In the genomic region with DNA sequence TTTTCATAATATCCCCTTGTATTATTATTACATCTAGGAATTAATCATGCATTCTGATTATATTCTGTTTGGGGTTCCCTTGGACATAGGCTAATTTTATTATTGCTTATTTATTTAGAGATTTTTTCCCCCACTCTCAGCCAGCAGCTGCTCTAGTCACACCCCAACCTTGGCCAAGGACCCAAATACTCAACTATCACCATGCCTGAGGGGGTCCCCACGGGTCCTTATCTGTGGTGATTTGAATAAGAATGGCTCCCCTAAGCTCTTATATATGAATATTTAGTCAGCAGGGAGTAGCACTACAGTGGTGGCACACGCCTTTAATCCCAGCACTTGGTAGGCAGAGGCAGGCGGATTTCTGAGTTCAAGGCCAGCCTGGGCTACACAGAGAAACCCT, we compare ENCODE assay signal across 22 mouse cellular contexts. TPM values are rescaled to one million over a fixed set of nuclear protein-coding genes. Genes with fewer than 3 reads are reported as not detected.
DNase-seq lines count a peak whose midpoint lies in the region; ATAC-seq and TF ChIP-seq lines count a peak whose summit lies in the region.
"Had no signal": no experiment of that assay in that cellular context is flagged by ENCODE, and none has a peak within 500 bp of the region (broad histone marks: within the 10 kb centered on the region; RNA-seq: fewer than 3 reads in every experiment).

No protein-coding gene starts in this region.

- no peaks in the 10 kb centered on the region for H3K27me3 ChIP-seq in hindbrain, postnatal 0 days (ENCODE audit: insufficient read depth, low read length)
- no peaks in the 10 kb centered on the region for H3K27me3 ChIP-seq in hindbrain, embryonic 13.5 days
- H3K27me3 ChIP-seq: CH12.LX; embryonic facial prominence, embryonic 12.5 days; forebrain, embryonic 13.5 days; forebrain, embryonic 15.5 days; Patski had no signal

- peak; percentile 47 for DNase-seq in cerebellum, adult 11-12 months
- DNase-seq in cerebellum, adult 11 months: no peak
- peak; percentile 27 for DNase-seq in cerebellum, adult 8-10 months
- no peak for DNase-seq in cerebellum, postnatal 36 days
- DNase-seq in cerebellum, adult 9-11 months: peak; percentile 56
- no peak for DNase-seq in hindbrain, postnatal 0 days (ENCODE audit: low spot score)
- DNase-seq: adrenal gland, adult 8-10 months; adrenal gland, postnatal 14 days; adrenal gland, postnatal 36 days; B cell, adult 2 months; forebrain, postnatal 0 days had no signal

- ATAC-seq in cerebellum, adult (ENCODE audit: insufficient number of reproducible peaks, low FRiP score, low TSS enrichment): no peak
- no peak for ATAC-seq in hindbrain, postnatal 0 days
- no peak for ATAC-seq in hindbrain, embryonic 13.5 days (ENCODE audit: low FRiP score)
- ATAC-seq: activated CD4-positive, CD25-positive, alpha-beta regulatory T cell, adult 4 months; CD4-positive, CD25-positive, alpha-beta regulatory T cell, adult 4 months; forebrain, embryonic 13.5 days; forebrain, embryonic 15.5 days; forebrain, postnatal 0 days; Patski had no signal

- no peak overlapping the region for H3K4me2 ChIP-seq in hindbrain, postnatal 0 days (ENCODE audit: low read depth, low read length)
- H3K4me2 ChIP-seq in hindbrain, embryonic 13.5 days: no peak overlapping the region
- H3K4me2 ChIP-seq: embryonic facial prominence, embryonic 12.5 days; forebrain, embryonic 13.5 days; forebrain, embryonic 15.5 days had no signal

- peak overlapping the region; percentile 66; the same call in 1 of the 2 replicates for H3K27ac ChIP-seq in hindbrain, postnatal 0 days
- no peak overlapping the region for H3K27ac ChIP-seq in hindbrain, embryonic 13.5 days
- H3K27ac ChIP-seq: embryonic facial prominence, embryonic 10.5 days; embryonic facial prominence, embryonic 12.5 days; forebrain, embryonic 13.5 days; forebrain, embryonic 15.5 days had no signal

- TF ChIP-seq CTCF in hindbrain, postnatal 0 days (IDR thresholded peaks at IDR 0.05; ENCODE audit: low read depth): no peak

- H3K36me3 ChIP-seq in hindbrain, postnatal 0 days (ENCODE audit: insufficient read depth, low read length): peaks cover 39% of the 10 kb centered on the region
- peaks cover 64% of the 10 kb centered on the region for H3K36me3 ChIP-seq in hindbrain, embryonic 13.5 days

- H3K4me3 ChIP-seq in hindbrain, postnatal 0 days (ENCODE audit: low read length): no peak overlapping the region
- no peak overlapping the region for H3K4me3 ChIP-seq in hindbrain, embryonic 13.5 days
- H3K4me3 ChIP-seq: embryonic facial prominence, embryonic 10.5 days; embryonic facial prominence, embryonic 12.5 days; forebrain, embryonic 13.5 days; forebrain, embryonic 15.5 days had no signal

- no peaks in the 10 kb centered on the region for H3K4me1 ChIP-seq in hindbrain, postnatal 0 days (ENCODE audit: insufficient read depth, low read length)
- H3K4me1 ChIP-seq in hindbrain, embryonic 13.5 days (replicated peaks): no peaks in the 10 kb centered on the region
- H3K4me1 ChIP-seq: forebrain, embryonic 13.5 days; forebrain, embryonic 15.5 days had no signal

- no peak overlapping the region for H3K9ac ChIP-seq in hindbrain, postnatal 0 days (replicated peaks; ENCODE audit: low read length)
- H3K9ac ChIP-seq in hindbrain, embryonic 13.5 days: no peak overlapping the region
- H3K9ac ChIP-seq: embryonic facial prominence, embryonic 12.5 days; forebrain, embryonic 13.5 days; forebrain, embryonic 15.5 days; forebrain, postnatal 0 days had no signal

- WGBS in hindbrain, postnatal 0 days: 74% methylated on average over 3 of the region's 3 CpGs
- WGBS in hindbrain, embryonic 13.5 days: 91% methylated on average over 3 of the region's 3 CpGs

- no peaks in the 10 kb centered on the region for H3K9me3 ChIP-seq in hindbrain, postnatal 0 days (ENCODE audit: low read length)
- no peaks in the 10 kb centered on the region for H3K9me3 ChIP-seq in hindbrain, embryonic 13.5 days
- H3K9me3 ChIP-seq: embryonic facial prominence, embryonic 10.5 days; embryonic facial prominence, embryonic 12.5 days; forebrain, embryonic 13.5 days; forebrain, embryonic 15.5 days; G1E had no signal

RNA-seq across cellular contexts. Expression of a gene that starts 31.9 kb away (rescaled TPM):
- total RNA-seq in hindbrain, postnatal 0 days (2014; rRNA removed): 0.75 and 1.5 TPM in 2 replicates
- 1.2 TPM in 2 replicates for polyA plus RNA-seq in hindbrain, postnatal 0 days (2015; fragmentation: Nextera tagmentation; extraction: Ambion mirVana)
- polyA plus RNA-seq in hindbrain, embryonic 13.5 days (2015; fragmentation: Nextera tagmentation; extraction: Ambion mirVana): 0.66 and 0.92 TPM in 2 replicates

Comparison
In these comparisons a context has a peak if more than half of its experiments do, and no peak if none do; other contexts are left out.
1. DNase-seq: peak in cerebellum, adult 11-12 months (single experiment), cerebellum, adult 8-10 months (single experiment) and cerebellum, adult 9-11 months (single experiment); none in cerebellum, adult 11 months (single experiment), cerebellum, postnatal 36 days (0 of 2) and hindbrain, postnatal 0 days (single experiment).